Mouse (Mus musculus) neural tube, embryonic 14.5 days (tissue): Measurements from ENCODE around the gene Arrdc2. TPM values are rescaled to one million over a fixed set of nuclear protein-coding genes. Genes with fewer than 3 reads are reported as not detected.
A peak's percentile ranks its signal among the peaks of the same experiment; 100 is the strongest.

ENCODE experiments used
- ATAC-seq: fragments of 200-750 bp; cut with Nextera tagmentation; 2 replicates; pipeline ENCODE4 v1.8.0; 2017; ENCODE audit warnings: low read depth, mild to moderate bottlenecking, moderate TSS enrichment, moderate library complexity
- H3K27ac ChIP-seq: fragments of 300-500 bp; sonication (generic); 2 replicates; pipeline ENCODE4 v1.5.1; 2014; ENCODE audit warnings: low read depth, mild to moderate bottlenecking, control low read depth, low read length, moderate library complexity, mixed read lengths
- H3K27me3 ChIP-seq: fragments of 300-500 bp; sonication (generic); 2 replicates; pipeline ENCODE4 v1.6.1; 2014; ENCODE audit warnings: low read length; ENCODE audit not compliant: control insufficient read depth, insufficient read depth
- H3K36me3 ChIP-seq: fragments of 300-500 bp; sonication (generic); 2 replicates; pipeline ENCODE4 v1.6.1; 2014; ENCODE audit warnings: low read length, mixed read lengths; ENCODE audit not compliant: control insufficient read depth, insufficient read depth
- H3K4me1 ChIP-seq: fragments of 300-500 bp; sonication (generic); 2 replicates; pipeline ENCODE4 v1.6.1; 2014; ENCODE audit warnings: low read length; ENCODE audit not compliant: control insufficient read depth, insufficient read depth
- H3K4me2 ChIP-seq: fragments of 300-500 bp; sonication (generic); 2 replicates; pipeline ENCODE4 v1.6.1; 2014; ENCODE audit warnings: mild to moderate bottlenecking, low read depth, low read length, control low read depth
- H3K4me3 ChIP-seq: fragments of 300-500 bp; sonication (generic); 2 replicates; pipeline ENCODE4 v1.5.1; 2014; ENCODE audit warnings: low read depth, low read length, control low read depth, mixed read lengths
- H3K9ac ChIP-seq: fragments of 300-500 bp; sonication (generic); replicated peaks from 2 replicates; pipeline ENCODE4 v1.6.1; 2014; ENCODE audit warnings: low read depth, mild to moderate bottlenecking, control low read depth, low read length, mixed read lengths
- H3K9me3 ChIP-seq: fragments of 300-500 bp; sonication (generic); 2 replicates; pipeline ENCODE4 v1.6.1; 2016; ENCODE audit warnings: low read length; ENCODE audit not compliant: control insufficient read depth
- WGBS: fragments of 180-500 bp; shearing (Covaris S2); extraction: QIAGEN DNeasy Blood & Tissue Kit; methylation state at CpG from one replicate; pipeline ENCODE4 v1.1.7; 2014; 5-methylcytosine and 5-hydroxymethylcytosine counted together
- polyA plus RNA-seq: library from polyadenylated mRNA; unstranded; fragments of >200 nt; fragmentation: Nextera tagmentation; extraction: Ambion mirVana; gene quantifications from 2 replicates; pipeline ENCODE4 v1.2.1, GENCODE M21; 2014

Arrdc2 gene
- polyA plus RNA-seq, 1 experiment from 2014 or later = 9.3 TPM

GRCm38 (mm10) chr8:70845108-70845507 is 5.6 kb upstream of the Arrdc2 start:
- no peak for ATAC-seq
- 40% methylated on average over 5 of the region's 5 CpGs for WGBS
- no peak overlapping the region for H3K4me2 ChIP-seq
- no peaks in the 10 kb centered on the region for H3K36me3 ChIP-seq
- no peak overlapping the region for H3K4me3 ChIP-seq
- H3K9ac ChIP-seq = no peak overlapping the region
- H3K9me3 ChIP-seq = no peaks in the 10 kb centered on the region
- H3K27me3 ChIP-seq = no peaks in the 10 kb centered on the region
- no peaks in the 10 kb centered on the region for H3K4me1 ChIP-seq
- no peak overlapping the region for H3K27ac ChIP-seq

GRCm38 (mm10) chr8:70844523-70844922 is 5.0 kb upstream of the Arrdc2 start:
- no peaks in the 10 kb centered on the region for H3K4me1 ChIP-seq
- H3K36me3 ChIP-seq = no peaks in the 10 kb centered on the region
- no peak overlapping the region for H3K4me3 ChIP-seq
- H3K9ac ChIP-seq = no peak overlapping the region
- ATAC-seq = peak; percentile 3; the same call in 1 of the 2 replicates
- H3K27me3 ChIP-seq = no peaks in the 10 kb centered on the region
- under 1% methylated on average over 6 of the region's 6 CpGs for WGBS
- no peaks in the 10 kb centered on the region for H3K9me3 ChIP-seq
- H3K4me2 ChIP-seq = no peak overlapping the region
- H3K27ac ChIP-seq = no peak overlapping the region

- ATAC-seq = no peak
- no peaks in the 10 kb centered on the region for H3K9me3 ChIP-seq
- no peak overlapping the region for H3K4me2 ChIP-seq
- no peaks in the 10 kb centered on the region for H3K27me3 ChIP-seq
- no peaks in the 10 kb centered on the region for H3K4me1 ChIP-seq
- WGBS = 90% methylated on average over 8 of the region's 8 CpGs
- H3K27ac ChIP-seq = no peak overlapping the region
- no peak overlapping the region for H3K9ac ChIP-seq
- no peaks in the 10 kb centered on the region for H3K36me3 ChIP-seq
- H3K4me3 ChIP-seq = no peak overlapping the region
Observed at GRCm38 (mm10) chr8:70843941-70844340, 4.4 kb upstream of the Arrdc2 start.

- no peaks in the 10 kb centered on the region for H3K27me3 ChIP-seq
- H3K36me3 ChIP-seq = no peaks in the 10 kb centered on the region
- no peak overlapping the region for H3K4me3 ChIP-seq
- H3K4me1 ChIP-seq = no peaks in the 10 kb centered on the region
- ATAC-seq = no peak
- 84% methylated on average over 5 of the region's 5 CpGs for WGBS
- H3K4me2 ChIP-seq = no peak overlapping the region
- H3K9me3 ChIP-seq = no peaks in the 10 kb centered on the region
- no peak overlapping the region for H3K9ac ChIP-seq
- no peak overlapping the region for H3K27ac ChIP-seq
Observed at GRCm38 (mm10) chr8:70843214-70843773, 3.8 kb upstream of the Arrdc2 start.

- no peak overlapping the region for H3K27ac ChIP-seq
- ATAC-seq = no peak
- H3K4me2 ChIP-seq = no peak overlapping the region
- no peaks in the 10 kb centered on the region for H3K4me1 ChIP-seq
- WGBS = 69% methylated on average over 25 of the region's 25 CpGs
- H3K9me3 ChIP-seq = no peaks in the 10 kb centered on the region
- H3K27me3 ChIP-seq = no peaks in the 10 kb centered on the region
- no peaks in the 10 kb centered on the region for H3K36me3 ChIP-seq
- H3K4me3 ChIP-seq = no peak overlapping the region
- no peak overlapping the region for H3K9ac ChIP-seq
Observed at GRCm38 (mm10) chr8:70842484-70842883, 3.0 kb upstream of the Arrdc2 start.

- no peak overlapping the region for H3K4me3 ChIP-seq
- H3K36me3 ChIP-seq = no peaks in the 10 kb centered on the region
- no peak overlapping the region for H3K4me2 ChIP-seq
- WGBS = 38% methylated on average over 22 of the region's 22 CpGs
- no peak overlapping the region for H3K27ac ChIP-seq
- no peaks in the 10 kb centered on the region for H3K4me1 ChIP-seq
- H3K9me3 ChIP-seq = no peaks in the 10 kb centered on the region
- H3K9ac ChIP-seq = no peak overlapping the region
- no peak for ATAC-seq
- H3K27me3 ChIP-seq = no peaks in the 10 kb centered on the region
Observed at GRCm38 (mm10) chr8:70841147-70842072, 1.9 kb upstream of the Arrdc2 start.

- Histone ChIP-seq H3K9me3 (no peaks in the 10 kb centered on the region), H3K4me1 (no peaks in the 10 kb centered on the region), H3K4me3 (no peak overlapping the region), H3K4me2 (no peak overlapping the region; the same call in 1 of the 2 replicates), H3K9ac (no peak overlapping the region), H3K27ac (no peak overlapping the region), H3K36me3 (no peaks in the 10 kb centered on the region), H3K27me3 (no peaks in the 10 kb centered on the region)
- WGBS = 59% methylated on average over 10 of the region's 10 CpGs
- no peak for ATAC-seq
Observed at GRCm38 (mm10) chr8:70840590-70840989, 1.1 kb upstream of the Arrdc2 start.

GRCm38 (mm10) chr8:70838654-70839407 is 689 bp downstream of the Arrdc2 start:
- peak overlapping the region; percentile 59 for H3K4me3 ChIP-seq
- ATAC-seq = peak; percentile 71
- peak overlapping the region; percentile 87 for H3K27ac ChIP-seq
- 2% methylated on average over 65 of the region's 66 CpGs for WGBS
- H3K4me2 ChIP-seq = peak overlapping the region; percentile 63
- H3K9ac ChIP-seq = peak overlapping the region; percentile 67
- H3K4me1 ChIP-seq = no peaks in the 10 kb centered on the region
- H3K36me3 ChIP-seq = no peaks in the 10 kb centered on the region
- H3K9me3 ChIP-seq = no peaks in the 10 kb centered on the region
- H3K27me3 ChIP-seq = no peaks in the 10 kb centered on the region

- no peak for ATAC-seq
- Histone ChIP-seq H3K4me2 (no peak overlapping the region), H3K27me3 (no peaks in the 10 kb centered on the region), H3K4me3 (no peak overlapping the region), H3K36me3 (no peaks in the 10 kb centered on the region), H3K27ac (no peak overlapping the region), H3K9me3 (no peaks in the 10 kb centered on the region), H3K9ac (no peak overlapping the region), H3K4me1 (no peaks in the 10 kb centered on the region)
- 89% methylated on average over 12 of the region's 12 CpGs for WGBS
Observed at GRCm38 (mm10) chr8:70836666-70837065, 2.9 kb downstream of the Arrdc2 start.
